ENCODE assay signal across 1 mouse cellular context in the genomic region with DNA sequence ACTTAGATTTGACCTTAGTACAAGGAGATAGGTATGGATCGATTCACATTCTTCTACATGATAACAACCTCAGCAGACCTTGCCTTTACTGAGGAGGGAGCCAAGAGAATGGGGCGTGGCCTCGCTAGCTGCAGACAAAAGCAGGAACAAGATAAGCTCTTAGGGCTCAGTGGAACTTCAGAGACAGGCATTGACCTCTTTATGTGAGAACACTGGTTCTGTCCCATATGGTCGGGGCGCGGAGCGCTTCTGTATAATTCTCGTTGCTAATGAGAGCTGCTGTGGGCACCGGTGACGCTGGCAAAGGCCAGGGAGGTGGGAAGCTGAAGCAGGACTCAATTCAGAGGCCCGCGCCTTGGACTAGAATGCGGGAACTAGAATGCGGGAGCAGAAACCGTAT.
A peak's percentile ranks its signal among the peaks of the same experiment; 100 is the strongest.
TF ChIP-seq lines count a peak whose summit lies in the region.

No protein-coding gene starts in this region.

TF ChIP-seq in MEL, 35 proteins besides CTCF, POLR2A, EP300 and RAD21 (continued from another document):
- TF ChIP-seq BHLHE40 (IDR thresholded peaks at IDR 0.05; ENCODE audit: borderline replicate concordance, low read depth, low read length) (no peak), ETS1 (IDR thresholded peaks at IDR 0.05; ENCODE audit: low read depth, low read length) (peak; percentile 41; the same call in 1 of the 2 replicates), MAZ (IDR thresholded peaks at IDR 0.05; ENCODE audit: low read depth, low read length) (no peak), JUND (IDR thresholded peaks at IDR 0.05; ENCODE audit: low read depth, low read length) (no peak), CHD1 (IDR thresholded peaks at IDR 0.05; ENCODE audit: low read depth, low read length) (no peak), MEF2A (IDR thresholded peaks at IDR 0.05; ENCODE audit: extremely low read depth, insufficient replicate concordance, low read depth, low read length, poor library complexity, severe bottlenecking) (no peak), ZNF384 (IDR thresholded peaks at IDR 0.05; ENCODE audit: low read depth, low read length) (no peak), ZMIZ1 (IDR thresholded peaks at IDR 0.05; ENCODE audit: low read depth, low read length) (no peak), TAL1 (IDR thresholded peaks at IDR 0.05; ENCODE audit: low read length) (no peak), CHD2 (IDR thresholded peaks at IDR 0.05; ENCODE audit: low read length) (no peak), POLR2AphosphoS5 (IDR thresholded peaks at IDR 0.05; ENCODE audit: borderline replicate concordance, low read depth, low read length) (no peak), E2F4 (IDR thresholded peaks at IDR 0.05; ENCODE audit: borderline replicate concordance, low read depth, low read length) (no peak), MYB (IDR thresholded peaks at IDR 0.05; ENCODE audit: low read depth, low read length) (no peak), MYC (IDR thresholded peaks at IDR 0.05; ENCODE audit: low read depth, low read length) (no peak), RCOR1 (IDR thresholded peaks at IDR 0.05; ENCODE audit: low read depth, low read length) (no peak), HCFC1 (IDR thresholded peaks at IDR 0.05; ENCODE audit: low read depth, low read length) (0 out of 2 replicates have a peak, but pooled peaks have one; percentile 29), KAT2A (conservative IDR thresholded peaks at IDR 0.05; ENCODE audit: low read depth, low read length) (no peak), USF1 (IDR thresholded peaks at IDR 0.05; ENCODE audit: low read depth, low read length) (no peak), ZKSCAN1 (IDR thresholded peaks at IDR 0.05; ENCODE audit: low read depth, low read length) (no peak), SIN3A (IDR thresholded peaks at IDR 0.05; ENCODE audit: low read length) (peak; percentile 76), MXI1 (IDR thresholded peaks at IDR 0.05; ENCODE audit: low read depth, low read length) (0 out of 2 replicates have a peak, but pooled peaks have one; percentile 46), UBTF (IDR thresholded peaks at IDR 0.05; ENCODE audit: borderline replicate concordance, insufficient read depth, low read depth, low read length) (no peak), NRF1 (IDR thresholded peaks at IDR 0.05; ENCODE audit: insufficient read depth, low read depth, low read length, poor library complexity, severe bottlenecking) (no peak), MAX (IDR thresholded peaks at IDR 0.05; ENCODE audit: low read length) (no peak), GABPA (IDR thresholded peaks at IDR 0.05; ENCODE audit: low read depth, low read length) (no peak), SMC3 (IDR thresholded peaks at IDR 0.05; ENCODE audit: low read depth, low read length) (no peak), TBP (IDR thresholded peaks at IDR 0.05; ENCODE audit: low read depth, low read length) (peak; percentile 26; the same call in 1 of the 2 replicates), TCF12 (IDR thresholded peaks at IDR 0.05; ENCODE audit: low read depth, low read length) (peak; percentile 43; the same call in 1 of the 2 replicates), NELFE (IDR thresholded peaks at IDR 0.05; ENCODE audit: low read depth, low read length) (peak; percentile 49)
TF ChIP-seq in MEL: peak in this region for 9.
